Mouse (Mus musculus) thymus, adult 2 months (tissue): ENCODE results near the gene Ntm. TPM values are rescaled to one million over a fixed set of nuclear protein-coding genes. Genes with fewer than 3 reads are reported as not detected.

Source experiments
- DNase-seq: peaks from one replicate; pipeline ENCODE4 v3.0.0; 2021
- H3K27ac ChIP-seq: fragments of 200-500 bp; 2 replicates; pipeline ENCODE4 v1.5.1; 2012; ENCODE audit warnings: low read length, control low read depth; ENCODE audit not compliant: control insufficient read depth, insufficient read depth
- H3K27me3 ChIP-seq: fragments of 200-500 bp; 2 replicates; pipeline ENCODE4 v1.6.1; 2012; ENCODE audit warnings: mild to moderate bottlenecking, low read length, moderate library complexity, mixed read lengths; ENCODE audit not compliant: control insufficient read depth, insufficient read depth
- H3K36me3 ChIP-seq: fragments of 200-500 bp; 2 replicates; pipeline ENCODE4 v1.6.1; 2012; ENCODE audit warnings: mild to moderate bottlenecking, low read length, moderate library complexity; ENCODE audit not compliant: control insufficient read depth, insufficient read depth
- H3K4me1 ChIP-seq: fragments of 200-500 bp; replicated peaks from 2 replicates; pipeline ENCODE4 v1.6.1; 2012; ENCODE audit warnings: low read length; ENCODE audit not compliant: control insufficient read depth, insufficient read depth
- H3K4me3 ChIP-seq: fragments of 200-500 bp; 2 replicates; pipeline ENCODE4 v1.5.1; 2012; ENCODE audit warnings: mild to moderate bottlenecking, low read length, control low read depth, moderate library complexity; ENCODE audit not compliant: control insufficient read depth, insufficient read depth
- CTCF ChIP-seq: fragments of 200-500 bp; IDR thresholded peaks from 2 replicates; pipeline ENCODE4 v1.5.1; 2012; ENCODE audit warnings: mild to moderate bottlenecking, control low read depth, low read length, moderate library complexity, borderline replicate concordance; ENCODE audit not compliant: control insufficient read depth, poor library complexity, insufficient read depth; ENCODE audit errors: extremely low read depth
- POLR2A ChIP-seq: fragments of 200-500 bp; IDR thresholded peaks from 2 replicates; pipeline ENCODE4 v1.6.1; 2012; ENCODE audit warnings: mild to moderate bottlenecking, low read length, control low read depth, moderate library complexity; ENCODE audit not compliant: control insufficient read depth, poor library complexity, insufficient read depth; ENCODE audit errors: extremely low read depth
- WGBS: fragments of 180-500 bp; shearing (Covaris S2); methylation state at CpG from one replicate; pipeline ENCODE4 v1.1.7; 2018; 5-methylcytosine and 5-hydroxymethylcytosine counted together
- polyA plus RNA-seq: library from polyadenylated mRNA; depleted of rRNA; stranded (reverse); fragments of >200 nt; gene quantifications from 2 replicates; pipeline ENCODE4 v1.2.3, GENCODE M21; 2012; rRNA removed

Gene Ntm
- 0.11 and 0.19 TPM in 2 replicates for polyA plus RNA-seq

- Histone ChIP-seq H3K27me3 (no peaks in the 10 kb centered on the region; the same call in 1 of the 2 replicates), H3K4me3 (no peak within 1 kb of the TSS), H3K36me3 (no peaks in the 10 kb centered on the region), H3K27ac (no peak within 1 kb of the TSS), H3K4me1 (no peaks in the 10 kb centered on the region)
- TF ChIP-seq POLR2A: no peak
- TF ChIP-seq CTCF: no peak
- DNase-seq: no peak
- WGBS: 31% methylated on average over 8 of the region's 8 CpGs
These were observed at the start of gene Ntm for GRCm38 (mm10) chr9:29962978-29963377. Ntm (minus strand) TSS chr9:29963141.

- H3K36me3 ChIP-seq: no peaks in the 10 kb centered on the region
- H3K27me3 ChIP-seq: no peaks in the 10 kb centered on the region
- 94% methylated on average over 8 of the region's 8 CpGs for WGBS
- TF ChIP-seq POLR2A (no peak), CTCF (no peak)
- no peak overlapping the region for H3K27ac ChIP-seq
- no peak overlapping the region for H3K4me3 ChIP-seq
- H3K4me1 ChIP-seq: no peaks in the 10 kb centered on the region
- no peak for DNase-seq
These were observed 42.8 kb upstream of the Ntm start for GRCm38 (mm10) chr9:30005701-30006100.

DNA sequence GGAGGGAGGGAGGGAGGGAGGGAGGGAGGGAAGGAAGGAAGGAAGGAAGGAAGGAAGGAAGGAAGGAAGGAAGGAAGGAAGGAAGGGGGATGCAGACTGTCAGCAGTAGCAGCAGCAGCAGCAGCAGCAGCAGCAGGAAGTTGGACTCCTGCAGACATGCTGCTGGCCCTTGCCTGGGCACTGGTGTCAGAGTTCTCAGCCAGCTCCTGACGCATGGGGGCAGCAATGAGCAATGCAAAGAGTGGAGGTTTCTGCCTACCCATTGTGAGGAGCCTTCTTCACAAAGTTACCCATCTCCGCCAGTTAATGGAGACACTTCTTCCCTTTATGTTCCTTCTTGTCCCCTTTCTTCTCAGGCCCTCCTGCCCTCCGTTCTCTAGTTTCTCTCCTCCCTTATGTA, 40.7 kb upstream of the Ntm start:
- TF ChIP-seq CTCF (no peak), POLR2A (no peak)
- Histone ChIP-seq H3K27me3 (no peaks in the 10 kb centered on the region), H3K4me1 (no peaks in the 10 kb centered on the region), H3K4me3 (no peak overlapping the region), H3K36me3 (no peaks in the 10 kb centered on the region), H3K27ac (no peak overlapping the region)
- DNase-seq: peak; percentile 4
- WGBS: 57% methylated on average over 3 of the region's 3 CpGs

DNA sequence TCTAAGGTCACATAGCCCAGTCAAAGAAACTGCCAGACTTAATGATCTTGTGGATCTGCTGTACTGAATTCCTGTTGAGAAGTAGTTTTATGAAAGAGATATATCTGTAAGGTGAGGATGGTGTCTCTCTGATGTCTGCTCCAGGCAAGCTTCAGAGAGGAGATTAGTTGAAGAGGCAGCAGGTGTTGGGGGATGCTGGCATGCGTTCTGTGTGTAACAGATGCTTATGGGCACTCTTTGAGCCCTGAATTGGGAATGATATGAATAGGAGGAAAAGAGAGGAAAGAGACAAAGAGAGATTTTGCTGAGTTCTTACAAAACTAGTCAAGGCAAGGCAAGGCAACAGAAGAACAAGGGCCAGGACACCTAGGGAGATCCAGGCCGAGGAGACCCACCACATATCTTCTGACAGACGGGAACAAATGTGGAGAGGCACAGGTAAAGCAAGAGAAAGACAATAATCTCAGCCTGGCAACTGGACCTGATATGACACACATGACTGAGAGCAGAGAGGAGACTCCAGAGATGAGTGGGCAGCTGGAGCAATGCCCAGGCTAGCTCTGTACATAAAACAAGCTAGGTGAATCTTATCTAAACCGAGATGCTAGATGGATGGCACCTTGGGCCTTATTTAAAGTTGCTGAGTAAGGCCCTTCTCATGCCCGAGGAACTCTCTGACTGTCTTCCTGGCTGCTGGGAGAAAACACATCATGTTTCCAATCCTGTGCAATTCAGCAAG, 18.4 kb upstream of the Ntm start:
- TF ChIP-seq POLR2A: no peak
- no peak for TF ChIP-seq CTCF
- Histone ChIP-seq H3K4me1 (no peaks in the 10 kb centered on the region), H3K27ac (no peak overlapping the region), H3K4me3 (no peak overlapping the region), H3K27me3 (no peaks in the 10 kb centered on the region), H3K36me3 (no peaks in the 10 kb centered on the region)
- no peak for DNase-seq
- 86% methylated on average over 5 of the region's 5 CpGs for whole genome bisulfite sequencing

DNA sequence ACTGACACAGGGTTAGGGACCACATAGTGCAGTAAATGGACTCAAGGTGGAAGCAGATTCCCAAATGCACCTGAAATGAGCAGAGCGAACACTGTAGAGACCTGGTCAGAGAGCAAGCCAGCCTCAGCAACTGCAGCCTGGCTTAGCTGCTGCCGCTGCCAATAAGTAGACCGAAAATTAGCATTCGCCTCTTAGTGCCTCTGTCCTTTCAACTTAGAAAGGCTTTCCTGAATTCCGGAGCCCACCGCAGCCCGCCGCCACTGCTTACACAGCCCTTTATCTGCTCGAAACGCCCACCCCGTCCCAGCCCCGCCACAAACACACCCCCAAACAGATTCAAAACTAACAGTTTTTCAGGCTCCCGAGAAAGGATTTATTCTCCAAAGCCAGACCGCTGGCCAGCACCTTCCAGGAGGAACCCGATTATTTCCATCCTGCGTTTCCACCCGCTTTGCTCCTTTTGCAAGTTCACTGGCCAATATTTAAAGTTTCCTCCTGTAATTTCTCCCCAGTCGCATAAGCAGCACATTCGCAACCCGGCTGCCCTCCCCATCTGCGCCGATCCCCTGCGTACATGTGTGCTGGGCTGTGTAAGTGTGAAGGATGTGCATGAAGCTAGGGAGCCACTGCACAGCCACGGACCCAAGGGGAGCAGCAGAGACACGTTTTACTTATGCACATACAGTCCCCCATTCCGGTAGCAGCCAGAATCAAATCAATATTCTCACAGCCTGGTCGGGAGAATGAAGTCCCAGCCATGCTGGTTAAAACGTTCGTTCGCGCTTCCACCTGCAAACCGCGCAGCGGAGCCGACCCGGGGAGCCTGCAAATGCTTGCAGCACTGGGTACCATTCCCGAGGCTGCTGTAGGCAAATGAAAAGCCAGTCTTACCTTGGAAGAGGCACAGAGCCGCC, 730 bp downstream of the Ntm start:
- no peak for DNase-seq
- Histone ChIP-seq H3K4me1 (no peaks in the 10 kb centered on the region), H3K4me3 (no peak overlapping the region), H3K27ac (no peak overlapping the region), H3K27me3 (no peaks in the 10 kb centered on the region; the same call in 1 of the 2 replicates), H3K36me3 (no peaks in the 10 kb centered on the region)
- WGBS: 5% methylated on average over 38 of the region's 38 CpGs
- TF ChIP-seq POLR2A (no peak), CTCF (no peak)

GRCm38 (mm10) chr9:29961512-29961911, 1.4 kb downstream of the Ntm start:
- WGBS: 57% methylated on average over 2 of the region's 2 CpGs
- Histone ChIP-seq H3K36me3 (no peaks in the 10 kb centered on the region), H3K4me1 (no peaks in the 10 kb centered on the region), H3K4me3 (no peak overlapping the region), H3K27ac (no peak overlapping the region), H3K27me3 (no peaks in the 10 kb centered on the region; the same call in 1 of the 2 replicates)
- TF ChIP-seq POLR2A: no peak
- no peak for TF ChIP-seq CTCF
- no peak for DNase-seq
